Mouse (Mus musculus) 3134 (cell line): ENCODE data around the gene Izumo4.

ENCODE experiments used
- DNase-seq: peaks from one replicate; pipeline ENCODE4 v3.0.0-alpha.2; 2011; ENCODE audit warnings: low spot score; ENCODE audit not compliant: insufficient read length; ENCODE audit errors: extremely low read depth

Gene Izumo4

GRCm38 (mm10) chr10:80710834-80711233 is 8.8 kb downstream of the Izumo4 start:
- DNase-seq = no peak

GRCm38 (mm10) chr10:80717281-80717680 is 15.3 kb downstream of the Izumo4 start:
- DNase-seq = no peak

GRCm38 (mm10) chr10:80727369-80728127 is 25.6 kb downstream of the Izumo4 start:
- no peak for DNase-seq

- no peak for DNase-seq
These were observed 30.7 kb downstream of the Izumo4 start for GRCm38 (mm10) chr10:80732611-80733101.

- no peak for DNase-seq
These were observed 34.7 kb downstream of the Izumo4 start for GRCm38 (mm10) chr10:80736731-80737130.

GRCm38 (mm10) chr10:80738657-80739056 is 36.7 kb downstream of the Izumo4 start:
- no peak for DNase-seq

- DNase-seq = no peak
These were observed 39.2 kb downstream of the Izumo4 start for GRCm38 (mm10) chr10:80741146-80741545.

- no peak for DNase-seq
These were observed 39.7 kb downstream of the Izumo4 start for GRCm38 (mm10) chr10:80741634-80742179.

GRCm38 (mm10) chr10:80742180-80742978 is 40.4 kb downstream of the Izumo4 start, which contains the start of gene Ap3d1:
Ap3d1 (minus strand) TSS chr10:80742264.
- DNase-seq = peak; percentile 96

GRCm38 (mm10) chr10:80744262-80744661 is 42.3 kb downstream of the Izumo4 start:
- peak; percentile 64 for DNase-seq

GRCm38 (mm10) chr10:80747410-80747809 is 45.4 kb downstream of the Izumo4 start:
- DNase-seq = peak; percentile 45

- DNase-seq = no peak
These were observed 46.6 kb downstream of the Izumo4 start for GRCm38 (mm10) chr10:80748609-80749008.

- DNase-seq = peak; percentile 90
These were observed 49.3 kb downstream of the Izumo4 start for GRCm38 (mm10) chr10:80751188-80751832.

GRCm38 (mm10) chr10:80752079-80752625 is 50.2 kb downstream of the Izumo4 start:
- DNase-seq = peak; percentile 92

GRCm38 (mm10) chr10:80754594-80755290 is 52.8 kb downstream of the Izumo4 start, which contains the start of gene Dot1l:
Dot1l (plus strand) TSS chr10:80755206.
- peak; percentile 98 for DNase-seq
